Mouse (Mus musculus) embryonic facial prominence, embryonic 14.5 days (tissue): ENCODE measurements around the gene Fry. TPM values are rescaled to one million over a fixed set of nuclear protein-coding genes. Genes with fewer than 3 reads are reported as not detected.

Experiments
- ATAC-seq: fragments of 200-750 bp; cut with Nextera tagmentation; 2 replicates; pipeline ENCODE4 v1.8.0; 2017; ENCODE audit warnings: low read depth, moderate number of reproducible peaks, moderate TSS enrichment
- DNase-seq: peaks from one replicate; pipeline ENCODE4 v3.0.0-alpha.2; 2015; ENCODE audit warnings: low spot score
- H3K27ac ChIP-seq: fragments of 300-500 bp; sonication (generic); replicated peaks from 2 replicates; pipeline ENCODE4 v1.5.1; 2014; ENCODE audit warnings: low read depth, mild to moderate bottlenecking, low read length, moderate library complexity
- H3K27me3 ChIP-seq: fragments of 300-500 bp; sonication (generic); replicated peaks from 2 replicates; pipeline ENCODE4 v1.6.1; 2014; ENCODE audit warnings: low read length; ENCODE audit not compliant: control insufficient read depth, insufficient read depth
- H3K36me3 ChIP-seq: fragments of 300-500 bp; sonication (generic); 2 replicates; pipeline ENCODE4 v1.6.1; 2014; ENCODE audit warnings: low read length, mixed read lengths; ENCODE audit not compliant: control insufficient read depth, insufficient read depth
- H3K4me1 ChIP-seq: fragments of 300-500 bp; sonication (generic); 2 replicates; pipeline ENCODE4 v1.6.1; 2014; ENCODE audit warnings: antibody characterized with exemption, low read length; ENCODE audit not compliant: control insufficient read depth, insufficient read depth
- H3K4me2 ChIP-seq: fragments of 300-500 bp; sonication (generic); 2 replicates; pipeline ENCODE4 v1.6.1; 2014; ENCODE audit warnings: low read depth, mild to moderate bottlenecking, low read length, moderate library complexity, mixed read lengths
- H3K4me3 ChIP-seq: fragments of 300-500 bp; sonication (generic); 2 replicates; pipeline ENCODE4 v1.5.1; 2014; ENCODE audit warnings: low read depth, mild to moderate bottlenecking, low read length
- H3K9ac ChIP-seq: fragments of 300-500 bp; sonication (generic); 2 replicates; pipeline ENCODE4 v1.6.1; 2014; ENCODE audit warnings: low read depth, mild to moderate bottlenecking, low read length, moderate library complexity, mixed read lengths
- H3K9me3 ChIP-seq: fragments of 300-500 bp; sonication (generic); 2 replicates; pipeline ENCODE4 v1.6.1; 2016; ENCODE audit warnings: low read length; ENCODE audit not compliant: control insufficient read depth
- WGBS: fragments of 180-500 bp; shearing (Covaris S2); extraction: QIAGEN DNeasy Blood & Tissue Kit; methylation state at CpG from one replicate; pipeline ENCODE4 v1.1.7; 2014; 5-methylcytosine and 5-hydroxymethylcytosine counted together
- polyA plus RNA-seq: library from polyadenylated mRNA; unstranded; fragments of >200 nt; fragmentation: Nextera tagmentation; extraction: Ambion mirVana; gene quantifications from 2 replicates; pipeline ENCODE4 v1.2.1, GENCODE M21; 2014

Gene Fry
- polyA plus RNA-seq, 1 experiment from 2014 or later = 15.1 TPM

DNA sequence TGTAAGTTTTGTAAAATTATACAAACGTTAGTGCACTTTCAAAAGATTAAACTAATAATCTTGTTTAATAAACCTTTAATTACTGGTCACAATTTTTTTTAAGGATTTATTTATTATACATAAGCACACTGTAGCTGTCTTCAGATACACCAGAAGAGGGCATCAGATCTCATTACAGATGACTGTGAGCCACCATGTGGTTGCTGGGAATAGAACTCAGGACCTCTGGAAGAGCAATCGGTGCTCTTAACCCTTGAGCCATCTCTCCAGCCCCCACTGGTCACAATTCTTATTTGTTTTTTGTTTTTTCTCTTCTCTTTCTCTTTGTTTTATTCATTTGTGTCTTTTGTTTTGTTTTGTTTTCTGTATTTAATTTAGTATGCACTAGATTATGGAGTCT, 406.8 kb downstream of the Fry start:
- Histone ChIP-seq H3K9me3 (no peaks in the 10 kb centered on the region), H3K4me1 (0 out of 2 replicates have a peak, but pooled peaks cover 7% of the 10 kb centered on the region), H3K4me2 (no peak overlapping the region), H3K27ac (no peak overlapping the region), H3K27me3 (no peaks in the 10 kb centered on the region), H3K36me3 (0 out of 2 replicates have a peak, but pooled peaks cover 5% of the 10 kb centered on the region), H3K4me3 (no peak overlapping the region), H3K9ac (no peak overlapping the region)
- DNase-seq (no peak), ATAC-seq (no peak)
- WGBS = 85% methylated on average over 2 of the region's 2 CpGs

GRCm38 (mm10) chr5:150541302-150541701, 422.9 kb downstream of the Fry start:
- DNase-seq (no peak), ATAC-seq (no peak)
- H3K4me1 ChIP-seq = no peaks in the 10 kb centered on the region
- WGBS = 94% methylated on average over 1 of the region's 1 CpGs
- no peaks in the 10 kb centered on the region for H3K27me3 ChIP-seq
- no peak overlapping the region for H3K9ac ChIP-seq
- peaks cover 39% of the 10 kb centered on the region for H3K36me3 ChIP-seq
- H3K4me3 ChIP-seq = no peak overlapping the region
- no peak overlapping the region for H3K27ac ChIP-seq
- no peak overlapping the region for H3K4me2 ChIP-seq
- peaks cover 8% of the 10 kb centered on the region; the same call in 1 of the 2 replicates for H3K9me3 ChIP-seq

GRCm38 (mm10) chr5:150543184-150543583, 424.7 kb downstream of the Fry start:
- H3K9ac ChIP-seq = no peak overlapping the region
- H3K4me1 ChIP-seq = no peaks in the 10 kb centered on the region
- H3K4me2 ChIP-seq = no peak overlapping the region
- no peak for DNase-seq
- H3K9me3 ChIP-seq = peaks cover 8% of the 10 kb centered on the region; the same call in 1 of the 2 replicates
- H3K36me3 ChIP-seq = peaks cover 22% of the 10 kb centered on the region
- H3K27ac ChIP-seq = no peak overlapping the region
- 89% methylated on average over 2 of the region's 2 CpGs for WGBS
- no peak overlapping the region for H3K4me3 ChIP-seq
- no peak for ATAC-seq
- H3K27me3 ChIP-seq = no peaks in the 10 kb centered on the region

Other genes with a start within 250 kb of the Fry start
- 0.51 and 0.72 TPM in 2 replicates for gene Rxfp2, start 100.0 kb upstream of the Fry start, polyA plus RNA-seq